Mouse (Mus musculus) liver, embryonic 14.5 days (tissue): Measurements from ENCODE around the gene Ltv1.

Experiments
- CTCF ChIP-seq: IDR thresholded peaks from 2 replicates; pipeline ENCODE4 v1.5.1; 2016; ENCODE audit warnings: antibody characterized with exemption, low read depth, control low read depth
- EP300 ChIP-seq: IDR thresholded peaks from 2 replicates; pipeline ENCODE4 v1.6.1; 2016; ENCODE audit warnings: antibody characterized with exemption, low read depth

DNA sequence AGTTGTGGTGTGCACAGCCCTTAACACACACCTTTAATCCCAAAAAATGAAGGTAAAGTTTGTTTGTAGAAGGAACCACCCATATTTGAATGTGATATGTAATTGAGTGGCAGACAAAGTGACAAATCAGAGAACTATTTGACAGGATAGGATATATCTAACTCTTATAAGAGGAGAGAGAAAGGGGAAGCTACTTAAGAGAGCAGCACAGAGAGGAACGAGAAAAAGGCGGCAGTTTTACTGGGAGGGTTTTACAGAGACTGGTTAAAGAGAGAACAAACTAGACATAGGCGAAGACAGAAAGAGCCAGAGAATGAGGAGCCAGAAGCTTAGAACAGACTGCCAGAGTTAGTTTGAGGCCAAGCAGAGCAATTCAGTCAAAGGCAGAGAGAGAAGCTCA lies 7.9 kb upstream of the Ltv1 start:
- TF ChIP-seq EP300 (no peak), CTCF (no peak)
